Mouse (Mus musculus): ENCODE measurements around the gene Epha6.

The Epha6 gene

GRCm38 (mm10) chr16:60605061-60605831, at the start of gene Epha6:
Gene Epha6, minus strand, starts transcription at chr16:60605531.
- no peak for DNase-seq (ENCODE audit: low read depth, low spot score)

- DNase-seq (ENCODE audit: low read depth, low spot score): no peak
Observed at GRCm38 (mm10) chr16:60651716-60652115, 46.4 kb upstream of the Epha6 start.

- no peak for DNase-seq (ENCODE audit: low read depth, low spot score)
Observed at GRCm38 (mm10) chr16:60628091-60628490, 22.8 kb upstream of the Epha6 start.

- DNase-seq (ENCODE audit: low read depth, low spot score): peak; percentile 11
Observed at GRCm38 (mm10) chr16:60605832-60606583, 677 bp upstream of the Epha6 start.

GRCm38 (mm10) chr16:60604613-60605012, 718 bp downstream of the Epha6 start:
- DNase-seq (ENCODE audit: low read depth, low spot score): no peak

GRCm38 (mm10) chr16:60585322-60585721, 20.0 kb downstream of the Epha6 start:
- no peak for DNase-seq (ENCODE audit: low read depth, low spot score)

- no peak for DNase-seq (ENCODE audit: low read depth, low spot score)
Observed at GRCm38 (mm10) chr16:60584695-60585094, 20.6 kb downstream of the Epha6 start.

- DNase-seq (ENCODE audit: low read depth, low spot score): no peak
Observed at GRCm38 (mm10) chr16:60570546-60570945, 34.8 kb downstream of the Epha6 start.

GRCm38 (mm10) chr16:60544385-60544784, 60.9 kb downstream of the Epha6 start:
- DNase-seq (ENCODE audit: low read depth, low spot score): no peak

- DNase-seq (ENCODE audit: low read depth, low spot score): peak; percentile 6
Observed at GRCm38 (mm10) chr16:60538233-60538632, 67.1 kb downstream of the Epha6 start.

GRCm38 (mm10) chr16:60509707-60510106, 95.6 kb downstream of the Epha6 start:
- no peak for DNase-seq (ENCODE audit: low read depth, low spot score)

GRCm38 (mm10) chr16:60499567-60499966, 105.8 kb downstream of the Epha6 start:
- no peak for DNase-seq (ENCODE audit: low read depth, low spot score)

GRCm38 (mm10) chr16:60475776-60476175, 129.6 kb downstream of the Epha6 start:
- DNase-seq (ENCODE audit: low read depth, low spot score): no peak

GRCm38 (mm10) chr16:60468200-60468785, 137.0 kb downstream of the Epha6 start:
- DNase-seq (ENCODE audit: low read depth, low spot score): no peak

GRCm38 (mm10) chr16:60435283-60435682, 170.0 kb downstream of the Epha6 start:
- no peak for DNase-seq (ENCODE audit: low read depth, low spot score)

- no peak for DNase-seq (ENCODE audit: low read depth, low spot score)
Observed at GRCm38 (mm10) chr16:60434241-60434640, 171.1 kb downstream of the Epha6 start.

- no peak for DNase-seq (ENCODE audit: low read depth, low spot score)
Observed at GRCm38 (mm10) chr16:60395306-60395705, 210.0 kb downstream of the Epha6 start.

GRCm38 (mm10) chr16:60392961-60393360, 212.4 kb downstream of the Epha6 start:
- DNase-seq (ENCODE audit: low read depth, low spot score): no peak

GRCm38 (mm10) chr16:60375147-60375546, 230.2 kb downstream of the Epha6 start:
- DNase-seq (ENCODE audit: low read depth, low spot score): no peak

GRCm38 (mm10) chr16:60283963-60284362, 321.4 kb downstream of the Epha6 start:
- DNase-seq (ENCODE audit: low read depth, low spot score): no peak

GRCm38 (mm10) chr16:60274109-60274508, 331.2 kb downstream of the Epha6 start:
- no peak for DNase-seq (ENCODE audit: low read depth, low spot score)
